Mouse (Mus musculus): ENCODE measurements around the gene Olfr1037.
"Not testable (repeated sequence)": the region's sequence is repeated elsewhere in the genome, so short reads cannot be mapped to it uniquely, and the experiment has no call there.

Olfr1037 gene

DNA sequence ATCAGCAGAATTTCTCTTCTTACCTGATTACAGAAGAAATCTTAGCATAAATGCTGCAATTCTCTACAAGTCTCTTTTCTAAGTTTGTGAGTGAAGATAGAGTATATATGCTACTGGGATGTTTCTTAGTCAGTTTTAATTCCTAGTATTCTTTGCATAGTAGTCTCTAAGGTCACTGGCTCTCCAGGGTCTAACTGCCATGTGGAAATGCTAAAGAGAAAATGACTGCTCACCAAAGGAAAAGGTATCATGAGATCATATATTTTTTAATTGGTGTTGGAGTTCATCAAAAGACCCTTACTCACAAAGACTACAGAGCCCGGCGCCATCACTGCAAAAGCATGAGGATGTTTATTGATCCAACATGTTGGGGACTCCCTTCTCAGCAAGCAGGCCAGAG, at the start of gene Olfr1037:
Gene Olfr1037 (minus strand): TSS at position 101 of the 400 bp plus-strand sequence.
- DNase-seq (ENCODE audit: low spot score in 2 of 2) = no peak

DNA sequence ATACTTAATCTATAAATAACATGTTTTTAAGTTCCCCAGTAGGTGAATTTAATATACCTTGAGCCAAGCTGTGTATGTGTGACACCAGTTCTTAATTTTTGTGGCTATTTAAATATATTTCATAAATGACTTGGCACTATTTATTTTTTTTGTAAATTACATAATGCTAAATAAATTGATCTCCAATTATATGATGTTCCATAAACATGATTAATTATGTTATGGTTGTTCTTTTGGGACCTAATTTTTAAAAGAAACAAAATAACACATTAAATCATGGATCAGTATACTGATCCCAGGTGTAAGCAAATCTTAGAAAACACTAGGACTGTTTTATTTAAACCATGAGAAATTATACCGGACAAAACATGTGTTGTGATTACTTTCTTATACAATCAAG, 48.6 kb upstream of the Olfr1037 start, which contains the start of gene Olfr1039:
Gene Olfr1039 (minus strand): TSS at position 101 of the 400 bp plus-strand sequence.
- DNase-seq (ENCODE audit: low spot score in 2 of 2) = no peak

DNA sequence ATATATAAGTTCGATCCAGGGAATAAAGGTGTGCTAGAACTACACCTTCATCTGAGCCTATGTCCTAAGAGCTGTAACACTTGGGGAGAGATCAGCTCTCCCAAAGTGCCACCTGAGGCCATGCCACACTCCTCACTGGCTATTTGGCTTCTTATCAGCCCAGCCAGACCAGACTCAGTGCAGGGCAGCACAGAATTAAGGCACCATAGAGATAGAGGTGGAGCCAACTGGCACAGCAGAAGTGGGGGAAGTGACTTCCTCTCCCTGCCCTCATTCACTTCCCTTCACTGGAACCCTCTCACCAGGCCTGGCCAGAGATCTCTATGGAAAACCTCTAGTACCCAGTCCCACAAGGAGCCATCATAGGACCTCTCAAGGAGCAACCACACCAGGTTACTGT, 6.7 kb downstream of the Olfr1037 start:
- not testable (repeated sequence) for DNase-seq (ENCODE audit: low spot score in 2 of 2)

DNA sequence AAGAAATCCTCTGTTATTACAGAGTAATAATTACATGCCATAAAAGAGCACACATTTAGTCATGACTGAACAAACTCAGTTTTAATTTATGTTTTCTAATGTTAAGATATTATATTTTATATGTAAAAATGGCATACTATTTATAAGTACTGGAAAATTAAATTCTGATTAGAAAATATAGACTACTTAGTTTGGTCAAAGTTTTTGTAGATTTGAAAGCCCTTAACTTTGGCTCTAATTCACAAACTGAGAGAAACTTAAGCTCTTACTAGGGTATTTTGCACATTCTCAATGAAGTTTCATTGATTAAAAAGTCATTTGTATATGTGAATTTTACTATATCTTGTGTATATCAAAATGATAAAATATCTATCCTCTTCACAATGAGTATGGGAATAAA, 13.5 kb downstream of the Olfr1037 start, which contains the start of gene Olfr1036:
Gene Olfr1036 (plus strand): TSS at position 301 of the 400 bp plus-strand sequence.
- not testable (repeated sequence) for DNase-seq (ENCODE audit: low spot score in 2 of 2)

DNA sequence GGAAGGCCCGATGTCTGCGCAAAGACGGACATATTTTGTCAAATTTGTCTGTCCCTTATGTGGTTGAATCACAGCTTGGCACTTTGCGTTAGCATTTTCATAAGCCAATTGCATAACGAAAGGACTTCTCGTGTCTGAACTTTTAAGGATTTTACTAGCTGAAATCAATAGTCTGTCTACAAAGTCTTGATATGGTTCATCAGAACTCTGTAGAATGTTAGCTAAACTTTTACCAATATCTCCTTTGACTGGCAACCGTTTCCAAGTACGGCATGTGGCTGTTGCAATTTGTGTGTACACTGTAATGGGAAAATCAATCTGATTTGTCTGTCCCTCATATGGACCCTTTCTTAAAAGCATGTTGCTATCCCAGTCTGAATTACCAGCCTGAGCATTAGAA, 17.0 kb downstream of the Olfr1037 start:
- no peak for DNase-seq (ENCODE audit: low spot score in 2 of 2)

DNA sequence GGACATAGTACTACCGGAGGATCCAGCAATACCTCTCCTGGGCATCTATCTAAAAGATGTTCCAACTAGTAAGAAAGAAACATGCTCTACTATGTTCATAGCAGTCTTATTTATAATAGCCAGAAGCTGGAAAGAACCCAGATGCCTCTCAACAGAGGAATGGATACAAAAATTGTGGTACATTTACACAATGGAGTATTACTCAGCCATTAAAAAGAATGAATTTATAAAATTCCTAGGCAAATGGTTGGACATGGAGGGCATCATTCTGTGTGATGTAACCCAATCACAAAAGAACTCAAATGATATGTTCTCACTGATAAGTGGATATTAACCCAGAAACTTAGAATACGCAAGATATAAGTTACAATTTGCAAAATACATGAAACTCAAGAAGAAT, 23.4 kb downstream of the Olfr1037 start:
- not testable (repeated sequence) for DNase-seq (ENCODE audit: low spot score in 2 of 2)

DNA sequence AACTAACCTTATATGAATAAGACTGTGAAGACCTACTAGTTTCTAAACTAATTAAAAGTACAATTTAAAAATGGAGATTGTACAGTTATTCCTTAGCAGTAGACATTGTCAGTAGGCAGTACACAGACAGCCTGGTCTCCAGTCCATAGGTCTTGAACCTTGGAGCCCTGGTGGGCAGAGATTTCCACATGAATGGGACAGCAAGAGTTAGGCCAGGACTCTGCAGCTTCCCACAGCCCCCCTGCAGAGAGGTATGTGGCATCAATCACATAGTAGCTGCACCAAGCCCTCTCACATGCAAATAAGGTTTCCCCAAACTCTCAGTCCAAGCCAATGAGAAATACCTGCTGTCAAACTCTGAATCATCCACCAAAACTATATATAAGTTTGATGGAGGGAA, 36.4 kb downstream of the Olfr1037 start:
- not testable (repeated sequence) for DNase-seq (ENCODE audit: low spot score in 2 of 2)

DNA sequence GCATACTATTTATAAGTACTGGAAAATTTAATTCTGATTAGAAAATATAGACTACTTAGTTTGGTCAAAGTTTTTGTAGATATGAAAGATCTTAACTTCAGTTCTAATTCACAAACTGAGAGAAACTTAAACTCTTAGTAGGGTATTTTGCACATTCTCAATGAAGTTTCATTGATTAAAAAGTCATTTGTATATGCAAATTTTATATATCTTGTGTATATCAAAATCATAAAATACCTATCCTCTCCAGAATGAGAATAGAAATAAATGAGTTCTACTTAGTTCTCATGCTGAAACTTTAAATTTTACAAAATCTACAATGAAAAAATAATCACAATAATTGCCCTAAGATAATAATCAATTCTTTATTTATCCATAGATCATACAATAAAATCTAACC, 41.6 kb downstream of the Olfr1037 start, which contains the start of gene Olfr1034:
Gene Olfr1034 (plus strand): TSS at position 301 of the 400 bp plus-strand sequence.
- DNase-seq (ENCODE audit: low spot score in 2 of 2) = no peak

All from frontal cortex, postnatal 10 days (tissue).